Mouse (Mus musculus) forebrain, embryonic 11.5 days (tissue): Measurements from ENCODE around the gene Zfp536. TPM values are rescaled to one million over a fixed set of nuclear protein-coding genes. Genes with fewer than 3 reads are reported as not detected.

Experiments
- ATAC-seq: fragments of 200-750 bp; cut with Nextera tagmentation; replicated peaks from 2 replicates; pipeline ENCODE4 v1.8.0; 2017; ENCODE audit warnings: moderate TSS enrichment; ENCODE audit not compliant: low FRiP score
- DNase-seq: peaks from one replicate; pipeline ENCODE4 v3.0.0-alpha.2; 2017; ENCODE audit warnings: low spot score
- H3K27ac ChIP-seq: fragments of 300-500 bp; sonication (generic); 2 replicates; pipeline ENCODE4 v1.5.1; 2014; ENCODE audit warnings: low read depth, low read length
- H3K27me3 ChIP-seq: fragments of 300-500 bp; sonication (generic); 2 replicates; pipeline ENCODE4 v1.6.1; 2014; ENCODE audit warnings: mild to moderate bottlenecking, low read length, mixed read lengths; ENCODE audit not compliant: control insufficient read depth, insufficient read depth
- H3K36me3 ChIP-seq: fragments of 300-500 bp; sonication (generic); 2 replicates; pipeline ENCODE4 v1.6.1; 2014; ENCODE audit warnings: mild to moderate bottlenecking, low read length, moderate library complexity, mixed read lengths; ENCODE audit not compliant: control insufficient read depth, insufficient read depth
- H3K4me1 ChIP-seq: fragments of 300-500 bp; sonication (generic); replicated peaks from 2 replicates; pipeline ENCODE4 v1.6.1; 2014; ENCODE audit warnings: low read length, mixed read lengths; ENCODE audit not compliant: control insufficient read depth, insufficient read depth
- H3K4me2 ChIP-seq: fragments of 300-500 bp; sonication (generic); 2 replicates; pipeline ENCODE4 v1.6.1; 2014; ENCODE audit warnings: low read depth, mild to moderate bottlenecking, low read length, moderate library complexity, mixed read lengths; ENCODE audit not compliant: severe bottlenecking
- H3K4me3 ChIP-seq: fragments of 300-500 bp; sonication (generic); 2 replicates; pipeline ENCODE4 v1.5.1; 2014; ENCODE audit warnings: low read depth, low read length
- H3K9ac ChIP-seq: fragments of 300-500 bp; sonication (generic); 2 replicates; pipeline ENCODE4 v1.6.1; 2014; ENCODE audit warnings: low read length
- H3K9me3 ChIP-seq: fragments of 300-500 bp; sonication (generic); 2 replicates; pipeline ENCODE4 v1.6.1; 2016; ENCODE audit warnings: low read length, mixed read lengths; ENCODE audit not compliant: control insufficient read depth
- WGBS: fragments of 180-500 bp; shearing (Covaris S2); extraction: QIAGEN DNeasy Blood & Tissue Kit; methylation state at CpG from one replicate; pipeline ENCODE4 v1.1.7; 2014; 5-methylcytosine and 5-hydroxymethylcytosine counted together
- polyA plus RNA-seq: library from polyadenylated mRNA; unstranded; fragments of >200 nt; fragmentation: Nextera tagmentation; extraction: Ambion mirVana; gene quantifications from 2 replicates; pipeline ENCODE4 v1.2.1, GENCODE M21; 2014

Zfp536 gene
- polyA plus RNA-seq, 1 experiment from 2014 or later = 41.8 TPM

DNA sequence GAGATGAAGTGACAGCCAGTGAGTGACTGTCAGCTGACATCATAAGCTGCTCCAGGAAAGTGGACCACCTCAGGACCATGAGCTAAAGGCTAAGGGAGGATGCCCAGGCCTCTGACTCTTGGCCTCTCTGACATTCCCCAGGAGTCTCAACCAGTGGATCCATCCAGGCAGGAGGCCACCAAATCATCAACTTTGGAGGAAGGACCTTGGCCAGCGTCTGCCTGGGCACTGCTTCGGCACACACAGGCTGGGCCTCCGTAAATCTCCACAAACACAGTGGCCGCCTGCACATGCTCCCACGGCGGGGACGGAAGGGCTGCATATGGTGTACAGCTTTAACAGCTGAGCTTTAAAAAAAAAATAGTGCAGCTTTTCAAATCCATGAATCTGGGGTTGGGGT is 210.9 kb downstream of the Zfp536 start:
- no peak for DNase-seq
- no peaks in the 10 kb centered on the region for H3K9me3 ChIP-seq
- H3K27ac ChIP-seq = 0 out of 2 replicates have a peak overlapping the region, but pooled peaks have one; percentile 12
- H3K9ac ChIP-seq = no peak overlapping the region
- no peaks in the 10 kb centered on the region for H3K36me3 ChIP-seq
- H3K4me3 ChIP-seq = no peak overlapping the region
- WGBS = 35% methylated on average over 7 of the region's 7 CpGs
- H3K27me3 ChIP-seq = no peaks in the 10 kb centered on the region
- peak overlapping the region; percentile 42; the same call in 1 of the 2 replicates for H3K4me2 ChIP-seq
- ATAC-seq = 0 out of 2 replicates have a peak, but pooled peaks have one; percentile 25
- H3K4me1 ChIP-seq = peaks cover 40% of the 10 kb centered on the region

DNA sequence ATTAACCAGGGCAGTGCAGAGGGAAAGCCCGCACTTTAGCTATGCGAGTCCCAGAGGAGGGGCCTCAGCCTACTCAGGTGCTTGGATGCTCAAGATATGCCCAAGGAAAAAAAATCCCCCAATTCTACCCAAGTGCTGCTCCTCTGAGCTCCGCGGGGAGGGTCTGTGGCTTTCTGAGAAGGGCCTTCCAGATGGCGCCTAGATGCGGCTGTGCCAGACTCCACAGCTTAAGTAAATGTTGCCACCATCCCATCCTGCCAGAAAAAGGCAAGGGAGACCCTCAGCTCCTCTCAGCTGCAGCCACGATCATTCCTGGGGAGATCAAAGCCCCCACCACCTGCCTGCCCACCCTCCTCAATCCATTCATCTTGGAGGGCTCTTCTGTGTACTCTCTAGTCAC is 212.9 kb downstream of the Zfp536 start:
- Histone ChIP-seq H3K4me3 (no peak overlapping the region), H3K36me3 (no peaks in the 10 kb centered on the region), H3K27ac (no peak overlapping the region), H3K27me3 (no peaks in the 10 kb centered on the region), H3K4me2 (no peak overlapping the region), H3K4me1 (peaks cover 33% of the 10 kb centered on the region), H3K9ac (no peak overlapping the region), H3K9me3 (no peaks in the 10 kb centered on the region)
- ATAC-seq = no peak
- WGBS = 85% methylated on average over 7 of the region's 7 CpGs
- DNase-seq = no peak

DNA sequence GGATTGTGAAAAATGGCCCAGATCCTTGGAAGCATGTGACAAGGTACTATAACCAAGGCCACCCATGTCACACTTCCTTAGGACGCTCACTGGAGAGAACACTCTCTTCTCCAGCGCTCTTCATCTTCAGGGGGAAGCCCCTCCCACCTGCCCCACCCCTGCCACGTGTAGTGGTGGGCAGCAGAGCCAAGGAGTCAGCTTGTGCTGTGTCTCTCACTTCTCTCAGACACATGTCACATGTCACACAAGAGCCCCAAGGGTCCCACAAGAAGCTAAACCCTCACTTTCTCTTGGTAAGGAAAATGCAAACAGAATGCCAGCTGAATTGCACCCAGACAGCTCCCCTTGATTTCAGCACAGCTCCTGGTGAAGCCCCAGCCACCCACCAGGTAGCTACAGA is 213.6 kb downstream of the Zfp536 start:
- DNase-seq = no peak
- no peak overlapping the region for H3K4me3 ChIP-seq
- H3K9ac ChIP-seq = no peak overlapping the region
- no peak for ATAC-seq
- H3K27me3 ChIP-seq = no peaks in the 10 kb centered on the region
- H3K4me1 ChIP-seq = peaks cover 30% of the 10 kb centered on the region
- H3K4me2 ChIP-seq = no peak overlapping the region
- H3K36me3 ChIP-seq = no peaks in the 10 kb centered on the region
- no peak overlapping the region for H3K27ac ChIP-seq
- no peaks in the 10 kb centered on the region for H3K9me3 ChIP-seq
- 64% methylated on average over 3 of the region's 3 CpGs for WGBS

DNA sequence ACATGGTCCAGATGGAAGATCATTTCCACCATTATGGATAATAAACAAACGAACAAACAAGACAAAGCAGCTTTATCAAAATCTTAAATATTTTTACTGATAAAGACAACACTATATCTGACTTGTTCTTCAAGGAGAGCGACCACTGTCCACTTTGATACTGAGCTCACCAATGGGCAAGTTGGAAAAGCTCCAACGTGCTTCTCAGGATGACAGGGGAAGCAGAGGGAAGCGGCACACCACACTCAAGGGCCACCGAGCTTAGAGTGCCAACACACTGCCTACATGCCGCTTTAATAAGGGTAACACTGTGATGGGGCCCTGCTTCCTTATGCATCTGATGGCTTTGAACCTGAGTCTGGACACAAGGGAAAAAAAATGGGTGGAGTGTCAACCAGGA is 214.1 kb downstream of the Zfp536 start:
- Histone ChIP-seq H3K4me3 (no peak overlapping the region), H3K27ac (no peak overlapping the region), H3K9ac (no peak overlapping the region), H3K36me3 (no peaks in the 10 kb centered on the region), H3K9me3 (no peaks in the 10 kb centered on the region), H3K4me2 (no peak overlapping the region), H3K4me1 (peaks cover 25% of the 10 kb centered on the region), H3K27me3 (no peaks in the 10 kb centered on the region)
- ATAC-seq (no peak), DNase-seq (no peak)
- 88% methylated on average over 6 of the region's 6 CpGs for whole genome bisulfite sequencing

- no peak overlapping the region for H3K4me3 ChIP-seq
- no peaks in the 10 kb centered on the region for H3K27me3 ChIP-seq
- no peak overlapping the region for H3K4me2 ChIP-seq
- WGBS = 71% methylated on average over 1 of the region's 1 CpGs
- no peaks in the 10 kb centered on the region for H3K36me3 ChIP-seq
- DNase-seq (no peak), ATAC-seq (no peak)
- no peak overlapping the region for H3K9ac ChIP-seq
- no peak overlapping the region for H3K27ac ChIP-seq
- no peaks in the 10 kb centered on the region for H3K9me3 ChIP-seq
- peaks cover 6% of the 10 kb centered on the region; the same call in 1 of the 2 replicates for H3K4me1 ChIP-seq
Observed at GRCm38 (mm10) chr7:37556811-37557210, 216.6 kb downstream of the Zfp536 start.

- ATAC-seq = no peak
- no peak overlapping the region for H3K4me3 ChIP-seq
Observed at GRCm38 (mm10) chr7:37554405-37554804, 219.0 kb downstream of the Zfp536 start.

GRCm38 (mm10) chr7:37553646-37554045 is 219.8 kb downstream of the Zfp536 start:
- Histone ChIP-seq H3K9ac (no peak overlapping the region), H3K27me3 (no peaks in the 10 kb centered on the region), H3K9me3 (no peaks in the 10 kb centered on the region), H3K4me2 (no peak overlapping the region), H3K36me3 (no peaks in the 10 kb centered on the region), H3K4me1 (peaks cover 2% of the 10 kb centered on the region; the same call in 1 of the 2 replicates), H3K27ac (no peak overlapping the region), H3K4me3 (no peak overlapping the region)
- WGBS = 24% methylated on average over 3 of the region's 3 CpGs
- DNase-seq (no peak), ATAC-seq (0 out of 2 replicates have a peak, but pooled peaks have one; percentile 24)

More at GRCm38 (mm10) chr7:37554405-37554804, 219.0 kb downstream of the Zfp536 start:
- peaks cover 2% of the 10 kb centered on the region; the same call in 1 of the 2 replicates for H3K4me1 ChIP-seq
- no peak overlapping the region for H3K4me2 ChIP-seq
- DNase-seq = no peak
- 51% methylated on average over 5 of the region's 5 CpGs for WGBS
- no peaks in the 10 kb centered on the region for H3K9me3 ChIP-seq
- H3K27me3 ChIP-seq = no peaks in the 10 kb centered on the region
- no peaks in the 10 kb centered on the region for H3K36me3 ChIP-seq
- H3K27ac ChIP-seq = no peak overlapping the region
- H3K9ac ChIP-seq = no peak overlapping the region

DNA sequence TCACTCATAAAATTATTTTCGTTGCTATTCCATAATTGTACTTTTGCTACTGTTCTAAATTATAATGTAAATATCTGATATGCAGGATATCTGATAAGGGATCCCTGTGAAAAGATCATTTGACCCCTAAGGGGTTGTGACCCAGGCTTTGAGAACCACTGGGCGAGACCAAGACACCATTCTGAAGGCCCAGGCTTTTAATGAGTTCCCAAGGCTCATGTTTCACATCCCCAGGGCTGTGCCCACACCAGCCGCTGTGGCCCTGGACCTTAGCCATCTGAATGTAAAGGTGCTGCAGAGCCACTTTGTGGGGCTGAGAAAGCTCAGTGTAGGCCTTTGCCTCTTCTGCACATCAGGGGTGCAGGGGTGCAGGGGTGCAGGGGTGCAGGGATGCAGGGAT is 221.1 kb downstream of the Zfp536 start:
- no peak overlapping the region for H3K4me3 ChIP-seq
- no peak overlapping the region for H3K4me2 ChIP-seq
- WGBS = 67% methylated on average over 3 of the region's 3 CpGs
- H3K4me1 ChIP-seq = no peaks in the 10 kb centered on the region; the same call in 1 of the 2 replicates
- H3K36me3 ChIP-seq = no peaks in the 10 kb centered on the region
- DNase-seq (no peak), ATAC-seq (no peak)
- H3K9ac ChIP-seq = no peak overlapping the region
- no peak overlapping the region for H3K27ac ChIP-seq
- no peaks in the 10 kb centered on the region for H3K27me3 ChIP-seq
- no peaks in the 10 kb centered on the region for H3K9me3 ChIP-seq

DNA sequence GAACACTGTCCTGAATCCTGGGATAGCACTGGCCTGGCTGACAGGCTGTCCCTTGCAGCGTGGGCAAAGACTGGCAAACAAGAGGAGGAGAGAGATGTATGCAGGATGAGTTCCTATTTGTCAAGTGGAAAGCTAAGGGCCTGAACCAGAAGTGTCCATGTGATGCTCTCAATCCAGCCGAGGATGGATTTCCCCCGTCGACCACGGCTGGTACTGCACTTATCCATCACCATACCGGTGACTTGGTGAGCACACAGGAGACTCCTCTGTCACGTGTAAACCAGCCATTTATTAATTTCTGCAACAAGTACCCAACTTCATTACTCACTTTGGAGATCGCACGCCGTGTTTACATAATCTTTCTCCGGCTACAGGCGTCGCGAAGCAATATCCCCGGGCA is 224.6 kb downstream of the Zfp536 start:
- no peak for DNase-seq
- H3K27ac ChIP-seq = no peak overlapping the region

More for the DNA sequence above, 224.6 kb downstream of the Zfp536 start:
- no peaks in the 10 kb centered on the region for H3K9me3 ChIP-seq
- ATAC-seq = no peak
- no peaks in the 10 kb centered on the region for H3K36me3 ChIP-seq
- H3K27me3 ChIP-seq = no peaks in the 10 kb centered on the region
- H3K4me3 ChIP-seq = no peak overlapping the region
- H3K4me1 ChIP-seq = peaks cover 4% of the 10 kb centered on the region; the same call in 1 of the 2 replicates
- H3K9ac ChIP-seq = no peak overlapping the region
- H3K4me2 ChIP-seq = no peak overlapping the region
- 80% methylated on average over 15 of the region's 15 CpGs for WGBS
